Comparison of ENCODE assay signal across 8 mouse cellular contexts in the genomic region with DNA sequence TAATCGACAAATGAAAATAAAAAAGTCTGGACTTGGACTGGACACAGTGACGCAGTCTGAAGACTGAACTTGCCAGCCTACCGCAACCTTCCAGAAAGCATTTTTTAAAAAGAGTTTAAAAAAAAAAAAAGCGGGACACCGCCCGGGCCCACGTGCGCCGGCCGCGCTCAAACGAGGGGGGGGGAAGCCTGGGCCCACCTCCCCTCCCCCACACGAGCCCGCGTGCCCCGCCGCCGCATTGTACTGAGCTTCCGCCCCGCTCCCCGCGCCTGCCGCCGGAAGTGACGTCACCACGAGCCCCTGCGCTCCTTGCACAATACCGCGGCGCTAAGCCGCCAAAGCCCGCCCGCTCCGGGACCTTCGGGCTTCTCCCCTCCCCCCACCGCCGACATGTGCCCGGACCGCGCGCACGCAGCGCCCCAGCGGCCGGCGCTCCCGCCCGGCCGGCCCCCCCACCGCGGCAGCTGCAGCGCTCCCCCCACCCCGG. TPM values are rescaled to one million over a fixed set of nuclear protein-coding genes. Genes with fewer than 3 reads are reported as not detected.
A peak's percentile ranks its signal among the peaks of the same experiment; 100 is the strongest.
DNase-seq lines count a peak whose midpoint lies in the region; ATAC-seq lines count a peak whose summit lies in the region.

No protein-coding gene starts in this region.

- peak overlapping the region; percentile 100 for H3K4me3 ChIP-seq in forebrain, embryonic 11.5 days (ENCODE audit: low read depth, low read length)
- H3K4me3 ChIP-seq in heart, embryonic 16.5 days (ENCODE audit: low read length), result peak overlapping the region; percentile 100
- peak overlapping the region; percentile 100 for H3K4me3 ChIP-seq in liver, embryonic 15.5 days (replicated peaks)
- peak overlapping the region; percentile 100 for H3K4me3 ChIP-seq in neural tube, embryonic 11.5 days (ENCODE audit: low read depth, low read length)
- H3K4me3 ChIP-seq in stomach, embryonic 16.5 days (replicated peaks; ENCODE audit: low read length), result peak overlapping the region; percentile 98

- no peaks in the 10 kb centered on the region for H3K27me3 ChIP-seq in forebrain, embryonic 11.5 days (ENCODE audit: control insufficient read depth, insufficient read depth, low read length)
- no peaks in the 10 kb centered on the region for H3K27me3 ChIP-seq in heart, embryonic 16.5 days (ENCODE audit: control insufficient read depth, insufficient read depth, low read length)
- no peaks in the 10 kb centered on the region for H3K27me3 ChIP-seq in liver, embryonic 15.5 days
- no peaks in the 10 kb centered on the region for H3K27me3 ChIP-seq in neural tube, embryonic 11.5 days (ENCODE audit: control insufficient read depth, insufficient read depth, low read length)
- H3K27me3 ChIP-seq in stomach, embryonic 16.5 days (ENCODE audit: control insufficient read depth, insufficient read depth, low read length), result no peaks in the 10 kb centered on the region

- no peaks in the 10 kb centered on the region for H3K9me3 ChIP-seq in forebrain, embryonic 11.5 days (ENCODE audit: control insufficient read depth, low read length)
- no peaks in the 10 kb centered on the region for H3K9me3 ChIP-seq in heart, embryonic 16.5 days (replicated peaks; ENCODE audit: control insufficient read depth, low read length)
- no peaks in the 10 kb centered on the region for H3K9me3 ChIP-seq in liver, embryonic 15.5 days (replicated peaks)
- no peaks in the 10 kb centered on the region for H3K9me3 ChIP-seq in neural tube, embryonic 11.5 days (ENCODE audit: control insufficient read depth, low read length)
- no peaks in the 10 kb centered on the region for H3K9me3 ChIP-seq in stomach, embryonic 16.5 days (replicated peaks; ENCODE audit: control insufficient read depth, low read length)

- peak; percentile 65 for DNase-seq in c-Kit-negative CD71-positive TER-119-positive erythroid progenitor cells, embryonic 14.5 days (ENCODE audit: low read depth, low spot score)
- DNase-seq in forebrain, embryonic 11.5 days (ENCODE audit: low spot score), result peak; percentile 98
- DNase-seq in kidney, postnatal 36 days, result peak; percentile 97 to 98
- DNase-seq in neural tube, embryonic 11.5 days (ENCODE audit: low spot score), result peak; percentile 96

- H3K9ac ChIP-seq in forebrain, embryonic 11.5 days (ENCODE audit: low read length), result peak overlapping the region; percentile 100
- peak overlapping the region; percentile 100 for H3K9ac ChIP-seq in heart, embryonic 16.5 days (ENCODE audit: low read length)
- peak overlapping the region; percentile 95 for H3K9ac ChIP-seq in liver, embryonic 15.5 days
- peak overlapping the region; percentile 100 for H3K9ac ChIP-seq in neural tube, embryonic 11.5 days (ENCODE audit: low read length)
- peak overlapping the region; percentile 100 for H3K9ac ChIP-seq in stomach, embryonic 16.5 days (ENCODE audit: low read length)

- peak; percentile 63 for ATAC-seq in CD4-positive, CD25-positive, alpha-beta regulatory T cell, adult 4 months
- peak; percentile 93 for ATAC-seq in forebrain, embryonic 11.5 days (replicated peaks; ENCODE audit: low FRiP score)
- peak; percentile 84 for ATAC-seq in heart, embryonic 16.5 days (replicated peaks; ENCODE audit: extremely low read depth, insufficient read depth, low FRiP score)
- peak; percentile 78 for ATAC-seq in liver, embryonic 15.5 days (ENCODE audit: insufficient read depth)
- ATAC-seq in neural tube, embryonic 11.5 days (ENCODE audit: insufficient read depth, low FRiP score, low TSS enrichment), result peak; percentile 93
- ATAC-seq in stomach, embryonic 16.5 days (ENCODE audit: insufficient read depth, low FRiP score), result peak; percentile 92

- peak overlapping the region; percentile 99 for H3K27ac ChIP-seq in forebrain, embryonic 11.5 days (ENCODE audit: low read depth, low read length)
- H3K27ac ChIP-seq in heart, embryonic 16.5 days (ENCODE audit: low read length), result peak overlapping the region; percentile 99
- H3K27ac ChIP-seq in liver, embryonic 15.5 days (replicated peaks), result peak overlapping the region; percentile 99
- H3K27ac ChIP-seq in neural tube, embryonic 11.5 days (ENCODE audit: low read depth, low read length), result peak overlapping the region; percentile 99
- peak overlapping the region; percentile 100 for H3K27ac ChIP-seq in stomach, embryonic 16.5 days (ENCODE audit: low read length)

- H3K4me2 ChIP-seq in forebrain, embryonic 11.5 days (ENCODE audit: low read depth, low read length, severe bottlenecking), result peak overlapping the region; percentile 55; the same call in 1 of the 2 replicates
- peak overlapping the region; percentile 96 for H3K4me2 ChIP-seq in heart, embryonic 16.5 days (ENCODE audit: low read depth, low read length)
- H3K4me2 ChIP-seq in liver, embryonic 15.5 days, result peak overlapping the region; percentile 76
- H3K4me2 ChIP-seq in neural tube, embryonic 11.5 days (ENCODE audit: low read depth), result peak overlapping the region; percentile 88
- H3K4me2 ChIP-seq in stomach, embryonic 16.5 days (ENCODE audit: low read depth, low read length), result peak overlapping the region; percentile 67

- H3K36me3 ChIP-seq in forebrain, embryonic 11.5 days (ENCODE audit: control insufficient read depth, insufficient read depth, low read length), result peaks cover 19% of the 10 kb centered on the region
- peaks cover 26% of the 10 kb centered on the region for H3K36me3 ChIP-seq in heart, embryonic 16.5 days (ENCODE audit: control insufficient read depth, insufficient read depth)
- H3K36me3 ChIP-seq in liver, embryonic 15.5 days (replicated peaks), result peaks cover 41% of the 10 kb centered on the region
- peaks cover 19% of the 10 kb centered on the region for H3K36me3 ChIP-seq in neural tube, embryonic 11.5 days (ENCODE audit: control insufficient read depth, insufficient read depth, low read length)
- peaks cover 24% of the 10 kb centered on the region for H3K36me3 ChIP-seq in stomach, embryonic 16.5 days (ENCODE audit: control insufficient read depth, insufficient read depth, low read length)

- 0% methylated on average over 38 of the region's 53 CpGs for WGBS in forebrain, embryonic 11.5 days
- WGBS in heart, embryonic 16.5 days, result under 1% methylated on average over 45 of the region's 53 CpGs
- WGBS in liver, embryonic 15.5 days (ENCODE audit: insufficient replicate concordance), result 1% methylated on average over 51 of the region's 53 CpGs
- under 1% methylated on average over 33 of the region's 53 CpGs for WGBS in neural tube, embryonic 11.5 days
- under 1% methylated on average over 52 of the region's 53 CpGs for WGBS in stomach, embryonic 16.5 days

- H3K4me1 ChIP-seq in forebrain, embryonic 11.5 days (replicated peaks; ENCODE audit: control insufficient read depth, insufficient read depth, low read length), result peaks cover 6% of the 10 kb centered on the region; the same call in 1 of the 2 replicates
- peaks cover 21% of the 10 kb centered on the region for H3K4me1 ChIP-seq in heart, embryonic 16.5 days (ENCODE audit: control insufficient read depth, insufficient read depth, low read length)
- H3K4me1 ChIP-seq in liver, embryonic 15.5 days (replicated peaks), result peaks cover 45% of the 10 kb centered on the region
- H3K4me1 ChIP-seq in neural tube, embryonic 11.5 days (ENCODE audit: control insufficient read depth, insufficient read depth, low read length), result peaks cover 15% of the 10 kb centered on the region
- peaks cover 18% of the 10 kb centered on the region; the same call in 1 of the 2 replicates for H3K4me1 ChIP-seq in stomach, embryonic 16.5 days (ENCODE audit: control insufficient read depth, insufficient read depth, low read length)

RNA-seq across cellular contexts. Expression of a gene that starts 1.3 kb away (rescaled TPM):
- 100 to 1,000 TPM in 1 of 2 experiments, 10 to 100 TPM in 1; 73.0 to 136 TPM for polyA plus RNA-seq in CD4-positive, CD25-positive, alpha-beta regulatory T cell, adult 4 months (2017; shearing (Covaris generic))
- polyA plus RNA-seq in forebrain, embryonic 11.5 days (2014; fragmentation: Nextera tagmentation; extraction: Ambion mirVana), result 1,010 and 1,015 TPM in 2 replicates
- 192 and 219 TPM in 2 replicates for polyA plus RNA-seq in heart, embryonic 16.5 days (2015; fragmentation: Nextera tagmentation; extraction: Ambion mirVana)
- polyA plus RNA-seq in liver, embryonic 15.5 days (2015; fragmentation: Nextera tagmentation; extraction: Ambion mirVana), result 162 and 167 TPM in 2 replicates
- polyA plus RNA-seq in neural tube, embryonic 11.5 days (2014; fragmentation: Nextera tagmentation; extraction: Ambion mirVana), result 801 and 816 TPM in 2 replicates
- polyA plus RNA-seq in stomach, embryonic 16.5 days (2015; fragmentation: Nextera tagmentation; extraction: Ambion mirVana), result 110 and 162 TPM in 2 replicates

RNA-seq across cellular contexts. Expression of a gene that starts 17.4 kb away (rescaled TPM):
- polyA plus RNA-seq in CD4-positive, CD25-positive, alpha-beta regulatory T cell, adult 4 months (2017; shearing (Covaris generic)), result 100 to 1,000 TPM; 151 to 205 TPM
- polyA plus RNA-seq in forebrain, embryonic 11.5 days (2014; fragmentation: Nextera tagmentation; extraction: Ambion mirVana), result 111 and 112 TPM in 2 replicates
- polyA plus RNA-seq in heart, embryonic 16.5 days (2015; fragmentation: Nextera tagmentation; extraction: Ambion mirVana), result 268 and 273 TPM in 2 replicates
- polyA plus RNA-seq in liver, embryonic 15.5 days (2015; fragmentation: Nextera tagmentation; extraction: Ambion mirVana), result 60.2 and 78.6 TPM in 2 replicates
- polyA plus RNA-seq in neural tube, embryonic 11.5 days (2014; fragmentation: Nextera tagmentation; extraction: Ambion mirVana), result 102 and 104 TPM in 2 replicates
- polyA plus RNA-seq in stomach, embryonic 16.5 days (2015; fragmentation: Nextera tagmentation; extraction: Ambion mirVana), result 107 and 139 TPM in 2 replicates

Comparison
In these comparisons a context has a peak if more than half of its experiments do, and no peak if none do; other contexts are left out.
1. Peak in every context shown above with its lines: DNase-seq, ATAC-seq, H3K4me3 ChIP-seq and H3K27ac ChIP-seq.